Mouse (Mus musculus): ENCODE data around the gene 6430550D23Rik.

GRCm38 (mm10) chr2:155928711-155929345, 78.9 kb downstream of the 6430550D23Rik start:
- TF ChIP-seq POLR2A (IDR thresholded peaks at IDR 0.05; ENCODE audit: insufficient read depth, low read depth, low read length) (no peak), CTCF (IDR thresholded peaks at IDR 0.05; ENCODE audit: insufficient read depth, low read depth, low read length) (no peak)

Data from olfactory bulb, adult 2 months (tissue).